Mouse (Mus musculus) heart, adult 2 months (tissue): ENCODE results near the gene Wwox. TPM values are rescaled to one million over a fixed set of nuclear protein-coding genes. Genes with fewer than 3 reads are reported as not detected.

Experiments used
- DNase-seq, 2 experiments: peaks; one replicate each; pipeline ENCODE4 v3.0.0; 2021
- H3K27ac ChIP-seq: fragments of 200-600 bp; 2 replicates; pipeline ENCODE4 v1.8.1; 2022
- H3K27me3 ChIP-seq: fragments of 200-500 bp; 2 replicates; pipeline ENCODE4 v1.6.1; 2012; ENCODE audit warnings: mild to moderate bottlenecking, low read length, inconsistent platforms, mixed read lengths; ENCODE audit not compliant: control insufficient read depth, insufficient read depth
- H3K36me3 ChIP-seq: fragments of 200-500 bp; 2 replicates; pipeline ENCODE4 v1.6.1; 2012; ENCODE audit warnings: low read length, inconsistent platforms; ENCODE audit not compliant: control insufficient read depth, insufficient read depth
- H3K4me1 ChIP-seq: fragments of 200-500 bp; 2 replicates; pipeline ENCODE4 v1.6.1; 2011; ENCODE audit warnings: low read length; ENCODE audit not compliant: control insufficient read depth, insufficient read depth
- H3K4me3 ChIP-seq: fragments of 200-600 bp; 2 replicates; pipeline ENCODE4 v1.8.1; 2022
- H3K79me2 ChIP-seq: fragments of 200-500 bp; replicated peaks from 2 replicates; pipeline ENCODE4 v1.6.1; 2012; ENCODE audit warnings: mild to moderate bottlenecking, inconsistent platforms, low read length, moderate library complexity, mixed read lengths; ENCODE audit not compliant: control insufficient read depth, insufficient read depth
- H3K9ac ChIP-seq: fragments of 200-500 bp; 2 replicates; pipeline ENCODE4 v1.6.1; 2012; ENCODE audit warnings: low read depth, mild to moderate bottlenecking, control low read depth, inconsistent platforms, low read length, mixed read lengths
- CTCF ChIP-seq: fragments of 200-600 bp; IDR thresholded peaks from 2 replicates; pipeline ENCODE4 v1.8.1; 2022; ENCODE audit warnings: antibody characterized with exemption, mild to moderate bottlenecking, moderate library complexity
- EP300 ChIP-seq: fragments of 200-500 bp; IDR thresholded peaks from 2 replicates; pipeline ENCODE4 v1.6.1; 2011; ENCODE audit warnings: low read depth, low read length, control low read depth; ENCODE audit not compliant: insufficient read depth
- POLR2A ChIP-seq: fragments of 200-500 bp; IDR thresholded peaks from 2 replicates; pipeline ENCODE4 v1.6.1; 2011; ENCODE audit warnings: mild to moderate bottlenecking, low read depth, low read length, control low read depth; ENCODE audit not compliant: insufficient read depth
- WGBS: fragments of 180-500 bp; shearing (Covaris S2); methylation state at CpG from one replicate; pipeline ENCODE4 v1.1.7; 2018; 5-methylcytosine and 5-hydroxymethylcytosine counted together
- intact Hi-C: fragments of 180-260 bp; cut with DNase I; formaldehyde crosslinking; loops from one replicate; pipeline ENCODE4 v1.15.1; 2025
- polyA plus RNA-seq: library from polyadenylated mRNA; depleted of rRNA; stranded (reverse); fragments of >200 nt; gene quantifications from 2 replicates; pipeline ENCODE4 v1.2.3, GENCODE M21; 2012
- total RNA-seq, 2 experiments: library from RNA; stranded (reverse); gene quantifications; 2 replicates each; pipeline ENCODE4 v1.2.3; 2021

Gene Wwox
- total and polyA plus RNA-seq, 3 experiments, result 3.3 to 4.6 (median 4.6) TPM

- WGBS, result 70% methylated on average over 3 of the region's 3 CpGs
- TF ChIP-seq CTCF (no peak), POLR2A (no peak), EP300 (no peak)
- Histone ChIP-seq H3K27me3 (no peaks in the 10 kb centered on the region), H3K36me3 (no peaks in the 10 kb centered on the region), H3K27ac (no peak overlapping the region), H3K79me2 (no peaks in the 10 kb centered on the region), H3K4me1 (no peaks in the 10 kb centered on the region), H3K4me3 (no peak overlapping the region), H3K9ac (no peak overlapping the region)
- intact Hi-C loops, result no loop called here
- no peak for DNase-seq
Measured at GRCm38 (mm10) chr8:114411421-114411820, 28.0 kb upstream of the Wwox start.

DNA sequence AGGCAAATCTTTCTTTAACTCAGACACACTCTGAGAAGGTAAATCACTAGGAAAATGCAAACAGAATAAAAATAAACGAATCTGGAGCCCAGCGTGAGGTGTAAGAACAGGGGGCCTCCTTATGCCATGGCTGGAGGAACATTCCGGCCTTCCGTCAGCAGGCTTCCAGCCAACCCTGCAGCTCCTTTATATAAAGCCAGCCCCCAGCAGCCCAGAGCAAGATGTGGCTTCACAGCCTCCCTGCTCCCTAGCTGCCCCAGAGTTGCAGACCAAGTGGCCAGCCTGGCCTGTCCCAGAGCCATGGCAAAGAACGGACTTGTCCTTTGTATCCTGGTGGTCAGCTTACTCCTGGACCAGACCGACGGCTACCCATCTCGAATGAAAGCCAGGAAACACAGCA is 21.7 kb upstream of the Wwox start, which contains the start of gene Clec3a:
Clec3a (plus strand) TSS at position 301 of the 400 bp plus-strand sequence.
- TF ChIP-seq CTCF (no peak), EP300 (no peak), POLR2A (no peak)
- intact Hi-C loops, result no loop called here
- H3K36me3 ChIP-seq, result no peaks in the 10 kb centered on the region
- no peaks in the 10 kb centered on the region for H3K27me3 ChIP-seq
- DNase-seq, result no peak
- no peak within 1 kb of the TSS for H3K4me3 ChIP-seq
- no peak within 1 kb of the TSS for H3K27ac ChIP-seq
- no peak within 1 kb of the TSS for H3K9ac ChIP-seq
- no peaks in the 10 kb centered on the region for H3K4me1 ChIP-seq
- 73% methylated on average over 8 of the region's 8 CpGs for WGBS
- H3K79me2 ChIP-seq, result no peaks in the 10 kb centered on the region

GRCm38 (mm10) chr8:114418486-114418885 is 21.0 kb upstream of the Wwox start:
- TF ChIP-seq POLR2A (no peak), EP300 (no peak), CTCF (no peak)
- WGBS, result 58% methylated on average over 5 of the region's 5 CpGs
- no peak overlapping the region for H3K4me3 ChIP-seq
- H3K27ac ChIP-seq, result no peak overlapping the region
- H3K36me3 ChIP-seq, result no peaks in the 10 kb centered on the region
- intact Hi-C loops, result no loop called here
- no peaks in the 10 kb centered on the region for H3K4me1 ChIP-seq
- no peak for DNase-seq
- no peak overlapping the region for H3K9ac ChIP-seq
- no peaks in the 10 kb centered on the region for H3K79me2 ChIP-seq
- H3K27me3 ChIP-seq, result no peaks in the 10 kb centered on the region

DNA sequence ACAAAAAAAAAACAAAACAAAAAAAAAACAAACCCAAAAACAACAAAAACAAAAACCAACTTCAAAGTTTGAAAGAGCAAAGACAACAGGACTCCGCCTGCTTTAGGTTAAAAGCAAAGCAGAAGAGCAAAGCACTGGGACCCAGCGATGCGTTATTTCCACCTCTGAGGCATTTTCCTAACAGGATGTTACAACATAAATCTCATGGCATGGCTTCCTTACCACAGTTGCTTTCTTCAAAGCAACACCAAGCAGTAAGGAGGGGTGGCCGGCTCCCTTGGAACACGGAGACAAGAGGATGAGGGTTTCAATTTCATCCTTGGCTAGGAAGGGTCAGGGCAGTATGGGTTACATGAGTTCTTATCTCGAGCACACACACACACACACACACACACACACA is 20.6 kb upstream of the Wwox start:
- TF ChIP-seq CTCF, result no peak
- TF ChIP-seq POLR2A, result no peak
- no peak for TF ChIP-seq EP300
- H3K36me3 ChIP-seq, result no peaks in the 10 kb centered on the region
- H3K4me3 ChIP-seq, result no peak overlapping the region
- no peak for DNase-seq
- WGBS, result 54% methylated on average over 6 of the region's 6 CpGs
- intact Hi-C loops, result no loop called here
- no peaks in the 10 kb centered on the region for H3K27me3 ChIP-seq
- H3K27ac ChIP-seq, result no peak overlapping the region
- no peaks in the 10 kb centered on the region for H3K79me2 ChIP-seq
- H3K9ac ChIP-seq, result no peak overlapping the region
- H3K4me1 ChIP-seq, result no peaks in the 10 kb centered on the region

DNA sequence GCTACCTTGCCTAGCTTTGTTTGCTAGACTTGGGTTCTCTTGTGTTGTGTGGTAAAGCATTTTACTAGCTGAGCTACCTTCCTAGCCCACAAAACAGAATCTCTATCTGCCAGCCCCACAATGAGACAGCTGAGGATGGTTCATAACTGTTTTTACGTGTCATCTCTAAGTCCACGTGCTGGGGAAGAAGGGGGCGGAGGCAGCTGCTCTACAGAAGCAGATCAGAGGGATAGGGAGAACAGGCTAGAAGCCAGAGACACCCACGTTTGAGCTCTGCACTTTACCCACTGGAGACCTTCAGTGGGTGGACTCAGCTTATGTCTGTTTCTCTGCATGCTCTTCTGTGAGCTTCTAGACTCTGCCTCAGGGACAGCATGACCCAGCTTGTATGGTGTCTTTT is 17.9 kb upstream of the Wwox start:
- Histone ChIP-seq H3K79me2 (no peaks in the 10 kb centered on the region), H3K27me3 (no peaks in the 10 kb centered on the region), H3K4me3 (no peak overlapping the region), H3K4me1 (no peaks in the 10 kb centered on the region), H3K27ac (no peak overlapping the region), H3K36me3 (no peaks in the 10 kb centered on the region), H3K9ac (no peak overlapping the region)
- TF ChIP-seq CTCF (no peak), EP300 (no peak), POLR2A (no peak)
- intact Hi-C loops, result no loop called here
- 58% methylated on average over 4 of the region's 4 CpGs for WGBS
- DNase-seq, result no peak

- WGBS, result 8% methylated on average over 6 of the region's 6 CpGs
- Histone ChIP-seq H3K4me3 (no peak overlapping the region), H3K27me3 (no peaks in the 10 kb centered on the region), H3K27ac (no peak overlapping the region), H3K79me2 (no peaks in the 10 kb centered on the region), H3K4me1 (no peaks in the 10 kb centered on the region), H3K36me3 (no peaks in the 10 kb centered on the region), H3K9ac (no peak overlapping the region)
- TF ChIP-seq EP300 (0 out of 2 replicates have a peak, but pooled peaks have one; percentile 21), CTCF (peak; percentile 90), POLR2A (no peak)
- intact Hi-C loops, result loop anchor here (2.0 to 10.0 kb wide), 3 partner anchors 357 to 803 kb away; partner anchors contain the start of gene Mon1b
- DNase-seq, result peak in 1 of 2 experiments; percentile 59
Measured at GRCm38 (mm10) chr8:114438236-114438635, 1.2 kb upstream of the Wwox start.
